Mouse (Mus musculus) liver, postnatal 0 days (tissue): Measurements from ENCODE around the gene Rdh16.

Experiments used
- CTCF ChIP-seq: sonication (generic); IDR thresholded peaks from 2 replicates; pipeline ENCODE4 v1.5.1; 2016; ENCODE audit warnings: antibody characterized with exemption, low read depth
- EP300 ChIP-seq: IDR thresholded peaks from 2 replicates; pipeline ENCODE4 v1.6.1; 2016; ENCODE audit warnings: antibody characterized with exemption, low read depth, mild to moderate bottlenecking

DNA sequence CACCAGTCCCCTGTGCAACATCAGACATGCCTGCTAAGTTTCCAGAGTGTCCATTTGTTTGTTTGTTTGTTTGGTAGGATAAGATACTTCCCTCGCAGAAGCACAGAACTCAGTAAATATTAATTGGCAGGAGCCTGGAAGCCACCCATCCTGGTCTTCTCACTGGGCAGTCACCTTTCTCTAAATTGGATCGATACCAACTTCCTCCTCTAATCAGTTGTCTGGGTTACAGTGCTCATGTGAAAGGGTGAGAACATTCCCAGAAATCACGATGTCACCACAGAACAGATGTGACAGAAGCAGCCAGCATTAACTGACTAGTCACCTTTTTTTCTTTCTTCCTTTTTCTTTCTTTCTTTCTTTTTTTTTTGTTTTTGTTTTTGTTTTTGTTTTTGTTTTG is 45.7 kb upstream of the Rdh16 start:
- TF ChIP-seq CTCF (no peak), EP300 (no peak)
